Mouse (Mus musculus) liver, embryonic 14.5 days (tissue): Measurements from ENCODE around the gene Slx4ip. TPM values are rescaled to one million over a fixed set of nuclear protein-coding genes. Genes with fewer than 3 reads are reported as not detected.

ENCODE experiments used
- ATAC-seq: fragments of 200-750 bp; cut with Nextera tagmentation; 2 replicates; pipeline ENCODE4 v1.8.0; 2017; ENCODE audit warnings: moderate number of reproducible peaks, mild to moderate bottlenecking, moderate library complexity; ENCODE audit not compliant: insufficient read depth
- DNase-seq, 3 experiments: peaks; one replicate each; pipeline ENCODE4 v3.0.0-alpha.2; 2012 to 2013; ENCODE audit warnings: low read depth in 3 of 3, low spot score in 3 of 3
- H3K27ac ChIP-seq: fragments of 300-500 bp; sonication (generic); 2 replicates; pipeline ENCODE4 v1.5.1; 2014; ENCODE audit warnings: moderate library complexity, mild to moderate bottlenecking, control low read depth, inconsistent platforms
- H3K27me3 ChIP-seq: fragments of 300-500 bp; sonication (generic); 2 replicates; pipeline ENCODE4 v1.6.1; 2014; ENCODE audit warnings: mild to moderate bottlenecking, low read length, moderate library complexity; ENCODE audit not compliant: control insufficient read depth, insufficient read depth
- H3K36me3 ChIP-seq: fragments of 300-500 bp; sonication (generic); replicated peaks from 2 replicates; pipeline ENCODE4 v1.6.1; 2014; ENCODE audit warnings: low read depth; ENCODE audit not compliant: control insufficient read depth, insufficient read depth
- H3K4me1 ChIP-seq, 2 experiments: fragments of 200-500 bp in 1 of 2; fragments of 300-500 bp in 1 of 2; sonication (generic) in 1 of 2; replicated peaks; 2 replicates each; pipeline ENCODE4 v1.6.1; 2012 to 2014; ENCODE audit warnings: antibody characterized with exemption in 1 of 2, inconsistent platforms in 1 of 2, low read length in 1 of 2; ENCODE audit not compliant: control insufficient read depth in 2 of 2, insufficient read depth in 2 of 2
- H3K4me2 ChIP-seq: fragments of 300-500 bp; sonication (generic); 2 replicates; pipeline ENCODE4 v1.6.1; 2014; ENCODE audit warnings: low read depth, mild to moderate bottlenecking, control low read depth, moderate library complexity
- H3K4me3 ChIP-seq, 2 experiments: fragments of 200-500 bp in 1 of 2; fragments of 300-500 bp in 1 of 2; sonication (generic) in 1 of 2; 2 replicates each; pipeline ENCODE4 v1.5.1; 2012 to 2014; ENCODE audit warnings: low read depth in 2 of 2, low read length in 2 of 2, mild to moderate bottlenecking in 2 of 2, control low read depth in 1 of 2, inconsistent platforms in 1 of 2, moderate library complexity in 1 of 2; ENCODE audit not compliant: insufficient read depth in 1 of 2
- H3K9ac ChIP-seq: fragments of 300-500 bp; sonication (generic); replicated peaks from 2 replicates; pipeline ENCODE4 v1.6.1; 2014; ENCODE audit warnings: mild to moderate bottlenecking, control low read depth, moderate library complexity
- H3K9me3 ChIP-seq: fragments of 300-500 bp; sonication (generic); 2 replicates; pipeline ENCODE4 v1.6.1; 2016; ENCODE audit warnings: low read length, mixed read lengths; ENCODE audit not compliant: control insufficient read depth
- CTCF ChIP-seq: IDR thresholded peaks from 2 replicates; pipeline ENCODE4 v1.5.1; 2016; ENCODE audit warnings: antibody characterized with exemption, low read depth, control low read depth
- EP300 ChIP-seq: IDR thresholded peaks from 2 replicates; pipeline ENCODE4 v1.6.1; 2016; ENCODE audit warnings: antibody characterized with exemption, low read depth
- WGBS: fragments of 180-500 bp; shearing (Covaris S2); extraction: QIAGEN DNeasy Blood & Tissue Kit; methylation state at CpG from one replicate; pipeline ENCODE4 v1.1.7; 2014; ENCODE audit not compliant: insufficient replicate concordance; 5-methylcytosine and 5-hydroxymethylcytosine counted together
- polyA plus RNA-seq, 2 experiments: library from polyadenylated mRNA; depleted of rRNA in 1 of 2; stranded (reverse) in 1 of 2; unstranded in 1 of 2; fragments of >200 nt; fragmentation: Nextera tagmentation in 1 of 2; extraction: Ambion mirVana in 1 of 2; gene quantifications; 2 replicates each; pipeline versions ENCODE4 v1.2.1 to v1.2.3; 2012 to 2014

Slx4ip gene
- polyA plus RNA-seq, 2 experiments, result 1.2 to 1.8 TPM

GRCm38 (mm10) chr2:137073473-137074312 lies 182.7 kb downstream of the Slx4ip start:
- DNase-seq (no peak), ATAC-seq (no peak)
- no peak overlapping the region for H3K27ac ChIP-seq
- no peak overlapping the region for H3K4me2 ChIP-seq
- H3K9ac ChIP-seq, result no peak overlapping the region
- H3K36me3 ChIP-seq, result no peaks in the 10 kb centered on the region
- no peaks in the 10 kb centered on the region for H3K27me3 ChIP-seq
- H3K9me3 ChIP-seq, result no peaks in the 10 kb centered on the region
- H3K4me1 ChIP-seq, result no peaks in the 10 kb centered on the region
- H3K4me3 ChIP-seq, result no peak overlapping the region
- WGBS, result 64% methylated on average over 16 of the region's 16 CpGs
- no peak for TF ChIP-seq EP300
- no peak for TF ChIP-seq CTCF

- Histone ChIP-seq H3K4me1 (no peaks in the 10 kb centered on the region), H3K4me3 (no peak overlapping the region), H3K27ac (no peak overlapping the region), H3K4me2 (no peak overlapping the region), H3K9ac (no peak overlapping the region), H3K36me3 (no peaks in the 10 kb centered on the region), H3K27me3 (no peaks in the 10 kb centered on the region), H3K9me3 (no peaks in the 10 kb centered on the region)
- TF ChIP-seq CTCF (no peak), EP300 (no peak)
- DNase-seq, result no peak
- WGBS, result 28% methylated on average over 1 of the region's 2 CpGs
- ATAC-seq, result no peak
Measured at GRCm38 (mm10) chr2:137074313-137074620, 183.2 kb downstream of the Slx4ip start.

DNA sequence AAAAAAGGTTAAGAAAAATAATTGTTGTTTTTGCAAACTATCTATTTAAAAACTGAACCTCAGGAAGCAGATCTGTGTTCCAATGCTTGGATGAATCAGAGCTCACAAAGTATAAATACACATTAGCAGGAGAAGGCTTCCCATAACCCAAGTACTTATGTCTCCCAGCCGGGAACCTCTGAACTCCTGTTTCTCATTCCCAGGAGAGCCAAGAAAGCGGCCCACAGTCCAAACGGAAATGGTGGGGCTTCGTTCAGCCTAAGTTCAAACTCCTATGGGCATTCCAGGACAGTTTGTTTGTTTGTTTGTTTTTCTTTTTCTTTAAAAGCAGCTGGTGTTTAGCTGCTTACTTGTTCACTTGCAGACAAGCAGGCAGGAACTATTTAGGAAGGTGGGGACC lies 187.8 kb downstream of the Slx4ip start:
- no peaks in the 10 kb centered on the region for H3K27me3 ChIP-seq
- H3K4me1 ChIP-seq, result no peaks in the 10 kb centered on the region
- H3K36me3 ChIP-seq, result no peaks in the 10 kb centered on the region
- ATAC-seq (no peak), DNase-seq (no peak)
- no peaks in the 10 kb centered on the region for H3K9me3 ChIP-seq
- TF ChIP-seq CTCF, result no peak
- TF ChIP-seq EP300, result no peak
- H3K4me3 ChIP-seq, result no peak overlapping the region
- 72% methylated on average over 4 of the region's 4 CpGs for WGBS
- H3K4me2 ChIP-seq, result no peak overlapping the region
- H3K27ac ChIP-seq, result no peak overlapping the region
- no peak overlapping the region for H3K9ac ChIP-seq

- Histone ChIP-seq H3K4me1 (no peaks in the 10 kb centered on the region), H3K9ac (no peak overlapping the region), H3K4me2 (no peak overlapping the region), H3K4me3 (no peak overlapping the region), H3K27me3 (no peaks in the 10 kb centered on the region), H3K27ac (no peak overlapping the region), H3K36me3 (no peaks in the 10 kb centered on the region), H3K9me3 (no peaks in the 10 kb centered on the region)
- ATAC-seq (no peak), DNase-seq (no peak)
- WGBS, result 58% methylated on average over 10 of the region's 10 CpGs
- TF ChIP-seq CTCF, result no peak
- no peak for TF ChIP-seq EP300
Measured at GRCm38 (mm10) chr2:137079721-137080320, 188.8 kb downstream of the Slx4ip start.

- no peak for ATAC-seq
- DNase-seq, result no peak
- Histone ChIP-seq H3K9ac (no peak overlapping the region), H3K4me2 (no peak overlapping the region), H3K36me3 (no peaks in the 10 kb centered on the region), H3K4me1 (no peaks in the 10 kb centered on the region), H3K27ac (no peak overlapping the region), H3K27me3 (no peaks in the 10 kb centered on the region), H3K4me3 (no peak overlapping the region), H3K9me3 (no peaks in the 10 kb centered on the region)
- WGBS, result 52% methylated on average over 6 of the region's 6 CpGs
- TF ChIP-seq CTCF, result no peak
- no peak for TF ChIP-seq EP300
Measured at GRCm38 (mm10) chr2:137080468-137080867, 189.4 kb downstream of the Slx4ip start.
